Mouse (Mus musculus) adipocyte (in vitro differentiated cells): ENCODE measurements around the gene Mex3d.

Experiments
- DNase-seq: peaks from one replicate; pipeline ENCODE4 v3.0.0-alpha.2; 2016; ENCODE audit warnings: low spot score

The Mex3d gene

DNA sequence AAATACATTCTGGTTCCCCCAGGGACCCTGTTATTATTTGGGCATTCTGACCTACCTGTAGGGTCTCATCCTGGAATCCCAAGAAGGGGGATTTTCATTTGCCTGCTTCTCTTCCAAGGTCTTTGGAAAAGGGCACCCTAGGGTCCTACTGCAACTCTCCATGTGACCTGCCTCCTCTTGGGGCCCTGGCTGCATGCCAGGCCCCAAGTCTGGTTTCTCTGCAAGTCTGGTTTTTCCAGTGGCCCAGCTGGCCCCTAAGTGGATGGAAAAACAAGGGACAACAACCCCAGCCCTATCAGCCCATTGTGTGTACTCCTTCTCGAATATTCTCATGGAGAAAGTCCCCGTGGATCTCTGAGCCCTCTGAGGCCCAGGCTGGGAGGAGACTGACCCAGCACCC is 56.6 kb downstream of the Mex3d start:
- no peak for DNase-seq
